Mouse (Mus musculus) forebrain, embryonic 16.5 days (tissue): ENCODE measurements at regions not wholly inside any gene's neighbourhood (a gene's known extent, or its start where the extent isn't known, plus 50 kb on each side); places are given as distances from the start of the nearest gene placed in this dataset.

ENCODE experiments used
- ATAC-seq: fragments of 200-750 bp; cut with Nextera tagmentation; 2 replicates; pipeline ENCODE4 v1.8.0; 2017; ENCODE audit warnings: mild to moderate bottlenecking, moderate library complexity
- H3K27ac ChIP-seq: fragments of 300-500 bp; sonication (generic); 2 replicates; pipeline ENCODE4 v1.5.1; 2014; ENCODE audit warnings: low read length, control low read depth
- H3K27me3 ChIP-seq: fragments of 300-500 bp; sonication (generic); replicated peaks from 2 replicates; pipeline ENCODE4 v1.6.1; 2014; ENCODE audit warnings: low read length; ENCODE audit not compliant: control insufficient read depth, insufficient read depth
- H3K36me3 ChIP-seq: fragments of 300-500 bp; sonication (generic); 2 replicates; pipeline ENCODE4 v1.6.1; 2014; ENCODE audit not compliant: control insufficient read depth, insufficient read depth
- H3K4me1 ChIP-seq: fragments of 300-500 bp; sonication (generic); replicated peaks from 2 replicates; pipeline ENCODE4 v1.6.1; 2014; ENCODE audit warnings: low read length; ENCODE audit not compliant: control insufficient read depth, insufficient read depth
- H3K4me2 ChIP-seq: fragments of 300-500 bp; sonication (generic); 2 replicates; pipeline ENCODE4 v1.6.1; 2014; ENCODE audit warnings: mild to moderate bottlenecking, low read length, control low read depth
- H3K4me3 ChIP-seq: fragments of 300-500 bp; sonication (generic); replicated peaks from 2 replicates; pipeline ENCODE4 v1.5.1; 2014; ENCODE audit warnings: mild to moderate bottlenecking, low read length, control low read depth
- H3K9ac ChIP-seq: fragments of 300-500 bp; sonication (generic); replicated peaks from 2 replicates; pipeline ENCODE4 v1.6.1; 2014; ENCODE audit warnings: low read depth, low read length, control low read depth
- H3K9me3 ChIP-seq: fragments of 300-500 bp; sonication (generic); 2 replicates; pipeline ENCODE4 v1.6.1; 2016; ENCODE audit warnings: low read length; ENCODE audit not compliant: control insufficient read depth
- WGBS: fragments of 180-500 bp; shearing (Covaris S2); extraction: QIAGEN DNeasy Blood & Tissue Kit; methylation state at CpG from one replicate; pipeline ENCODE4 v1.1.7; 2014; 5-methylcytosine and 5-hydroxymethylcytosine counted together

- Histone ChIP-seq H3K27ac (peak overlapping the region; percentile 80), H3K9ac (no peak overlapping the region), H3K27me3 (peaks cover 7% of the 10 kb centered on the region; the same call in 1 of the 2 replicates), H3K4me3 (no peak overlapping the region), H3K4me1 (peaks cover 18% of the 10 kb centered on the region), H3K36me3 (no peaks in the 10 kb centered on the region), H3K9me3 (no peaks in the 10 kb centered on the region), H3K4me2 (no peak overlapping the region)
- peak; percentile 37; the same call in 1 of the 2 replicates for ATAC-seq
- 37% methylated on average over 12 of the region's 14 CpGs for WGBS
Observed at GRCm38 (mm10) chr8:116383495-116384417, 121.0 kb upstream of the Dynlrb2 start.

- Histone ChIP-seq H3K9me3 (no peaks in the 10 kb centered on the region), H3K27ac (no peak overlapping the region), H3K4me1 (peaks cover 18% of the 10 kb centered on the region), H3K4me3 (no peak overlapping the region), H3K36me3 (no peaks in the 10 kb centered on the region), H3K4me2 (no peak overlapping the region), H3K9ac (no peak overlapping the region), H3K27me3 (peaks cover 7% of the 10 kb centered on the region; the same call in 1 of the 2 replicates)
- 76% methylated on average over 8 of the region's 8 CpGs for WGBS
- ATAC-seq = no peak
Observed at GRCm38 (mm10) chr8:116383036-116383435, 121.7 kb upstream of the Dynlrb2 start.

- H3K4me3 ChIP-seq = no peak overlapping the region
- 94% methylated on average over 4 of the region's 4 CpGs for WGBS
Observed at GRCm38 (mm10) chr8:116380601-116381000, 124.2 kb upstream of the Dynlrb2 start.

GRCm38 (mm10) chr8:116379851-116380250 lies 124.9 kb upstream of the Dynlrb2 start:
- no peaks in the 10 kb centered on the region for H3K36me3 ChIP-seq
- H3K4me1 ChIP-seq = peaks cover 13% of the 10 kb centered on the region
- H3K4me3 ChIP-seq = no peak overlapping the region
- no peaks in the 10 kb centered on the region for H3K9me3 ChIP-seq
- H3K27me3 ChIP-seq = no peaks in the 10 kb centered on the region; the same call in 1 of the 2 replicates
- no peak overlapping the region for H3K4me2 ChIP-seq
- ATAC-seq = no peak
- no peak overlapping the region for H3K9ac ChIP-seq
- no peak overlapping the region for H3K27ac ChIP-seq
- WGBS = 36% methylated on average over 3 of the region's 3 CpGs

More at GRCm38 (mm10) chr8:116380601-116381000, 124.2 kb upstream of the Dynlrb2 start:
- H3K27ac ChIP-seq = no peak overlapping the region
- H3K9ac ChIP-seq = no peak overlapping the region
- no peaks in the 10 kb centered on the region for H3K36me3 ChIP-seq
- ATAC-seq = no peak
- H3K27me3 ChIP-seq = no peaks in the 10 kb centered on the region; the same call in 1 of the 2 replicates
- H3K9me3 ChIP-seq = no peaks in the 10 kb centered on the region
- H3K4me1 ChIP-seq = peaks cover 16% of the 10 kb centered on the region
- H3K4me2 ChIP-seq = no peak overlapping the region

- Histone ChIP-seq H3K36me3 (no peaks in the 10 kb centered on the region), H3K4me2 (no peak overlapping the region), H3K9me3 (no peaks in the 10 kb centered on the region), H3K4me3 (no peak overlapping the region), H3K9ac (no peak overlapping the region), H3K27me3 (no peaks in the 10 kb centered on the region; the same call in 1 of the 2 replicates), H3K27ac (no peak overlapping the region), H3K4me1 (peaks cover 5% of the 10 kb centered on the region; the same call in 1 of the 2 replicates)
- no peak for ATAC-seq
- 89% methylated on average over 5 of the region's 5 CpGs for WGBS
Observed at GRCm38 (mm10) chr8:116375758-116376157, 129.0 kb upstream of the Dynlrb2 start.

- H3K27ac ChIP-seq = no peak overlapping the region
- H3K9me3 ChIP-seq = no peaks in the 10 kb centered on the region
- no peak overlapping the region for H3K4me3 ChIP-seq
- H3K36me3 ChIP-seq = no peaks in the 10 kb centered on the region
- H3K4me2 ChIP-seq = no peak overlapping the region
- ATAC-seq = no peak
- no peak overlapping the region for H3K9ac ChIP-seq
- peaks cover 6% of the 10 kb centered on the region; the same call in 1 of the 2 replicates for H3K4me1 ChIP-seq
- WGBS = 77% methylated on average over 4 of the region's 4 CpGs
- no peaks in the 10 kb centered on the region for H3K27me3 ChIP-seq
Observed at GRCm38 (mm10) chr8:116373063-116373462, 131.7 kb upstream of the Dynlrb2 start.

GRCm38 (mm10) chr8:116372574-116372973 lies 132.2 kb upstream of the Dynlrb2 start:
- Histone ChIP-seq H3K27ac (no peak overlapping the region), H3K27me3 (no peaks in the 10 kb centered on the region), H3K9me3 (no peaks in the 10 kb centered on the region), H3K4me2 (no peak overlapping the region), H3K36me3 (no peaks in the 10 kb centered on the region), H3K4me3 (no peak overlapping the region), H3K9ac (no peak overlapping the region), H3K4me1 (peaks cover 9% of the 10 kb centered on the region; the same call in 1 of the 2 replicates)
- peak; percentile 86 for ATAC-seq
- 11% methylated on average over 3 of the region's 3 CpGs for WGBS

GRCm38 (mm10) chr8:116372056-116372455 lies 132.7 kb upstream of the Dynlrb2 start:
- ATAC-seq = no peak
- no peak overlapping the region for H3K4me2 ChIP-seq
- no peak overlapping the region for H3K27ac ChIP-seq
- H3K4me1 ChIP-seq = peaks cover 10% of the 10 kb centered on the region; the same call in 1 of the 2 replicates
- WGBS = 77% methylated on average over 9 of the region's 9 CpGs
- no peaks in the 10 kb centered on the region for H3K9me3 ChIP-seq
- no peak overlapping the region for H3K9ac ChIP-seq
- H3K36me3 ChIP-seq = no peaks in the 10 kb centered on the region
- no peak overlapping the region for H3K4me3 ChIP-seq
- H3K27me3 ChIP-seq = no peaks in the 10 kb centered on the region

GRCm38 (mm10) chr8:116367491-116367890 lies 137.3 kb upstream of the Dynlrb2 start:
- WGBS = 10% methylated on average over 6 of the region's 6 CpGs
- Histone ChIP-seq H3K27ac (no peak overlapping the region), H3K4me3 (no peak overlapping the region), H3K36me3 (no peaks in the 10 kb centered on the region), H3K27me3 (no peaks in the 10 kb centered on the region), H3K9ac (no peak overlapping the region), H3K4me1 (peaks cover 8% of the 10 kb centered on the region; the same call in 1 of the 2 replicates), H3K9me3 (no peaks in the 10 kb centered on the region), H3K4me2 (no peak overlapping the region)
- peak; percentile 89 for ATAC-seq
